Mouse (Mus musculus) intestine, embryonic 15.5 days (tissue): ENCODE results near the gene Galk2. TPM values are rescaled to one million over a fixed set of nuclear protein-coding genes. Genes with fewer than 3 reads are reported as not detected.

Experiments
- ATAC-seq: fragments of 200-750 bp; cut with Nextera tagmentation; 2 replicates; pipeline ENCODE4 v1.8.0; 2017; ENCODE audit warnings: moderate TSS enrichment, moderate library complexity
- H3K27ac ChIP-seq: fragments of 300-500 bp; sonication (generic); 2 replicates; pipeline ENCODE4 v1.5.1; 2015; ENCODE audit warnings: mild to moderate bottlenecking, inconsistent platforms
- H3K27me3 ChIP-seq: fragments of 300-500 bp; sonication (generic); replicated peaks from 2 replicates; pipeline ENCODE4 v1.6.1; 2015; ENCODE audit warnings: inconsistent platforms
- H3K36me3 ChIP-seq: fragments of 300-500 bp; sonication (generic); 2 replicates; pipeline ENCODE4 v1.6.1; 2015; ENCODE audit warnings: inconsistent platforms
- H3K4me1 ChIP-seq: fragments of 300-500 bp; sonication (generic); replicated peaks from 2 replicates; pipeline ENCODE4 v1.6.1; 2015; ENCODE audit warnings: inconsistent platforms
- H3K4me2 ChIP-seq: fragments of 300-500 bp; sonication (generic); replicated peaks from 2 replicates; pipeline ENCODE4 v1.6.1; 2015; ENCODE audit warnings: mild to moderate bottlenecking, inconsistent platforms
- H3K4me3 ChIP-seq: fragments of 300-500 bp; sonication (generic); replicated peaks from 2 replicates; pipeline ENCODE4 v1.5.1; 2015; ENCODE audit warnings: inconsistent platforms
- H3K9ac ChIP-seq: fragments of 300-500 bp; sonication (generic); 2 replicates; pipeline ENCODE4 v1.6.1; 2015; ENCODE audit warnings: inconsistent platforms
- H3K9me3 ChIP-seq: fragments of 300-500 bp; sonication (generic); 2 replicates; pipeline ENCODE4 v1.6.1; 2016; ENCODE audit warnings: inconsistent platforms
- WGBS: fragments of 180-500 bp; shearing (Covaris S2); methylation state at CpG from one replicate; pipeline ENCODE4 v1.1.7; 2015; 5-methylcytosine and 5-hydroxymethylcytosine counted together
- polyA plus RNA-seq: library from polyadenylated mRNA; unstranded; fragments of >200 nt; fragmentation: Nextera tagmentation; extraction: Ambion mirVana; gene quantifications from 2 replicates; pipeline ENCODE4 v1.2.1, GENCODE M21; 2015

Galk2 gene
- polyA plus RNA-seq, 1 experiment from 2014 or later, result 63.0 TPM

DNA sequence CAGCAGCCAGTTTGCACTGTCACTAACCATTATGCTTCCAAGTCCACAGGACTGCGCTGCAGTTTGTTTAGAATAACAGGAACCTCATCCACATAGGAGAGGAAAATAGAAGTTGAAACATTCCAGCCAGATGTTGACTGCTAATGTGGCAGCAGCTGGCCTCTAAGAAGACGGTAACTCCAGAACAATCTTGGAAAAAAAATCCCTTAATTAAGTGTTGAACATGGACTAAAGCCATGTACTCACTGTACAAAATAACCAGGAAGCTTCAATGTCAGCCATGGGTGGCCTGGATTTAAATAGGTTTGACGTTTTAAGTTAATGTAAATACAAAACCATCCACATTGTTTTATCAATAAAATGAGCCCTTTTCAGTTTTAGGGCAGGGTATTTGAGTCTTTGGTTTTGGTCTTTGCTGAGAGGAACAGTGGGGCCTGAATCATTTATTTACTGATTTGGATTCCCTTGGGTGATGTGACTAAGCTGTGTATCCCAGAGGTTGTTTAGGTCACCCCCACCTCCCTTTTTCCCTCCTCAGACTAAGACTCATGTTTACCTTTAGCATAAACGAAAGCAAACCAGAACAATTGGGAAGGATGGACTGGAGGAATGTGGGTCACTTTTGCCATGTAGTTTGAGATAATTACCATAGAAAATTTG is 47.6 kb downstream of the Galk2 start:
- WGBS, result 55% methylated on average over 4 of the region's 4 CpGs
- Histone ChIP-seq H3K27me3 (no peaks in the 10 kb centered on the region), H3K9me3 (no peaks in the 10 kb centered on the region), H3K9ac (no peak overlapping the region), H3K4me3 (no peak overlapping the region), H3K4me2 (no peak overlapping the region), H3K4me1 (no peaks in the 10 kb centered on the region), H3K36me3 (0 out of 2 replicates have a peak, but pooled peaks cover 3% of the 10 kb centered on the region), H3K27ac (no peak overlapping the region)
- ATAC-seq, result no peak

DNA sequence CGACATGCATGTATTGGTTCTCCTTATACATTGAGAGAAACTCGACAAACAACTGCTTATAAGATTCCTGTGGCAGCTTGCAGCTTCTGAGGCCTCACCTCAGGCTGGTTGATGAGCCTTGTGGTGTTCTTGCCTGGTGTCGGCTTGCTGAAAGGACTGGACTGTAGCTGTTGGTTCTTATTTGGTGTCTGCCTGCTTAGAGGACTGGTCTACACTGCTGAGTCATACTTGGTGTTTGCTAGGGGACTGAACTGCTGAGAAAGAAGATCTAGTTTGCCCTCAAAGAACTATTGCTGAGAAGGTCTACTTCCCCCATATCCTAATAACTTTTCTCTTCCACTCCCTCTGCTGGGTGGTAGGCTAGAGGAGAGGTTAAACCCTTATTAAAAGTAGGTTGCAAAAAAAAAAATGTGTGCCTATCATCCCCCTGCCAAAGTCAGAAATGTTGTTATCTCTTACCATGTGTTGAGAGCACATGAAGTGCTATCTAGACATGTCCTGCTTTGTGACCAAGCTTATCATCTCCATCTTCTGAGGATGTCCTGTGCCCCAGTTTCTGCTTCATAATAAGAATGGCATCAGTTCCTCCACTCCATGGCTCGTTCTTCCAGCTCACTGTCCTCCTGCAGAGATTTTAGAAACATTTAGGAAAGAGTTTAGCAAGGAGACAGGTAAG is 48.8 kb downstream of the Galk2 start:
- H3K27me3 ChIP-seq, result no peaks in the 10 kb centered on the region
- no peak overlapping the region for H3K4me2 ChIP-seq
- H3K4me3 ChIP-seq, result no peak overlapping the region
- no peak overlapping the region for H3K27ac ChIP-seq
- no peak overlapping the region for H3K9ac ChIP-seq
- WGBS, result 81% methylated on average over 4 of the region's 4 CpGs
- no peaks in the 10 kb centered on the region for H3K9me3 ChIP-seq
- H3K36me3 ChIP-seq, result 0 out of 2 replicates have a peak, but pooled peaks cover 3% of the 10 kb centered on the region
- no peaks in the 10 kb centered on the region for H3K4me1 ChIP-seq
- ATAC-seq, result no peak

GRCm38 (mm10) chr2:125914167-125914566 is 55.3 kb downstream of the Galk2 start:
- Histone ChIP-seq H3K4me2 (no peak overlapping the region), H3K36me3 (no peaks in the 10 kb centered on the region), H3K9ac (no peak overlapping the region), H3K4me3 (no peak overlapping the region), H3K27me3 (no peaks in the 10 kb centered on the region), H3K4me1 (no peaks in the 10 kb centered on the region), H3K9me3 (no peaks in the 10 kb centered on the region), H3K27ac (no peak overlapping the region)
- WGBS, result 58% methylated on average over 1 of the region's 1 CpGs
- ATAC-seq, result no peak

DNA sequence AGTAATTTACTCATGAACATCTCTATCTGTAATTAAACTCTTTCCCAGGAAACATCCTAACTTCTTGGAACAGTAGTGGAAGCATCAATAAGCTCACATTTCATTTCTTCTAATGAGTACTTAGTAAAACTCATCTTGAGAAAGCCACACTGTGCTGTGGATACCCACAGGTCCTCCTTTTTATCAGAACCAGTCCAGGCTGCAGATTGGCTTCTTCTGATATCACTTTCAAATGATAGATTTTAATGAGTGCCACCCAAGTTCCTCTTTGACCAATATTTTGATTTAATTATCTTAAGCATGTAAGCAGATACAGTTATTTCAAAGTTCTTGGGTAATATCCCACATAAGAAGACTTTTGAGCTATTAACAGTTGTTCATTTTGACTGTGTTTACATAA is 55.8 kb downstream of the Galk2 start:
- Histone ChIP-seq H3K27me3 (no peaks in the 10 kb centered on the region), H3K9ac (no peak overlapping the region), H3K9me3 (no peaks in the 10 kb centered on the region), H3K4me1 (no peaks in the 10 kb centered on the region), H3K27ac (no peak overlapping the region), H3K4me3 (no peak overlapping the region), H3K4me2 (no peak overlapping the region), H3K36me3 (no peaks in the 10 kb centered on the region)
- ATAC-seq, result no peak

GRCm38 (mm10) chr2:125916652-125917296 is 57.9 kb downstream of the Galk2 start:
- Histone ChIP-seq H3K9ac (no peak overlapping the region), H3K4me3 (no peak overlapping the region), H3K27ac (no peak overlapping the region), H3K27me3 (no peaks in the 10 kb centered on the region), H3K9me3 (no peaks in the 10 kb centered on the region), H3K4me2 (no peak overlapping the region), H3K4me1 (no peaks in the 10 kb centered on the region), H3K36me3 (no peaks in the 10 kb centered on the region)
- WGBS, result 43% methylated on average over 11 of the region's 11 CpGs
- ATAC-seq, result no peak

DNA sequence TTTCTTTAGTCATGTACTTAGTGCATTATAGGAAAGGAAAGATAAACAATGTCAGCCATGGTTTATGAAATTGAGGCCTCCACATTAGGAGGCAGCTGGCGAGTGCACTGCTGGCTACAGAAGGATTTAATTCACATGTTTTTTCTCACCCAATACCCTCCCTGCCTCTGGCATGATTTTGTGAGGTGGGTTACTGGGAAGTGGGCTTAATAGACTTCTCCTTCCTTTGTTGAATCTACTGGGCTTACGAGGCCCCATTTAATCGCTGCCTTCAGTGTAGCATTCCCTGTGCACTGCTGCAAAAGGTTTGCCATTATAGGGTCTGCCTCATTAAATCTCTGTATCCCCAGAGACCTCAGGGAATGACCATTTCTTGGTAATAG is 58.4 kb downstream of the Galk2 start:
- Histone ChIP-seq H3K4me2 (no peak overlapping the region), H3K27me3 (no peaks in the 10 kb centered on the region), H3K4me3 (no peak overlapping the region), H3K9me3 (no peaks in the 10 kb centered on the region), H3K27ac (no peak overlapping the region), H3K4me1 (no peaks in the 10 kb centered on the region), H3K9ac (no peak overlapping the region), H3K36me3 (no peaks in the 10 kb centered on the region)
- WGBS, result 56% methylated on average over 3 of the region's 3 CpGs
- ATAC-seq, result no peak

- no peak for ATAC-seq
- Histone ChIP-seq H3K36me3 (no peaks in the 10 kb centered on the region), H3K4me2 (no peak overlapping the region), H3K9me3 (no peaks in the 10 kb centered on the region), H3K27ac (no peak overlapping the region), H3K4me3 (no peak overlapping the region), H3K4me1 (no peaks in the 10 kb centered on the region), H3K27me3 (no peaks in the 10 kb centered on the region), H3K9ac (no peak overlapping the region)
- WGBS, result 52% methylated on average over 5 of the region's 5 CpGs
Observed at GRCm38 (mm10) chr2:125921273-125921672, 62.4 kb downstream of the Galk2 start.

DNA sequence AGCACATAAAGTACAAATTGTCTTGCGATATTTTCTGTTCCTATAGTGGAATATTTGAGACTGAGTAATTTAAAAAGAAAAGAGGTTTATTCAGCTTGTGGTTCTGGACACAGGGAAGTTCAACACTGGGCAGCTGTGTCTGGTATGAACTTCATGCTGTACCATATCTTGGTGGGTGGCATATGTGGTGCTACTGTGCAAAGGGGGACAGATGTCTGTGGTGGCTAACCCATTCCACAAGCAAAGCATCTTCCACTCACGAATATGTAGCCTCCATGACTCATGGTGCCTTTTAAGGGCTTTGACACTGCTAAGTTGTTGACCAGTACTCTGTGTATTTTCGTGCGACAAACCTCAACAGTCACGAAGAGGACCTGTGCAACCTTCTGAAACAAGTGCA is 63.2 kb downstream of the Galk2 start:
- no peak overlapping the region for H3K9ac ChIP-seq
- no peaks in the 10 kb centered on the region for H3K9me3 ChIP-seq
- H3K4me1 ChIP-seq, result no peaks in the 10 kb centered on the region
- no peaks in the 10 kb centered on the region for H3K36me3 ChIP-seq
- no peak for ATAC-seq
- no peak overlapping the region for H3K4me2 ChIP-seq
- H3K27ac ChIP-seq, result no peak overlapping the region
- 90% methylated on average over 5 of the region's 5 CpGs for WGBS
- no peaks in the 10 kb centered on the region for H3K27me3 ChIP-seq
- no peak overlapping the region for H3K4me3 ChIP-seq

DNA sequence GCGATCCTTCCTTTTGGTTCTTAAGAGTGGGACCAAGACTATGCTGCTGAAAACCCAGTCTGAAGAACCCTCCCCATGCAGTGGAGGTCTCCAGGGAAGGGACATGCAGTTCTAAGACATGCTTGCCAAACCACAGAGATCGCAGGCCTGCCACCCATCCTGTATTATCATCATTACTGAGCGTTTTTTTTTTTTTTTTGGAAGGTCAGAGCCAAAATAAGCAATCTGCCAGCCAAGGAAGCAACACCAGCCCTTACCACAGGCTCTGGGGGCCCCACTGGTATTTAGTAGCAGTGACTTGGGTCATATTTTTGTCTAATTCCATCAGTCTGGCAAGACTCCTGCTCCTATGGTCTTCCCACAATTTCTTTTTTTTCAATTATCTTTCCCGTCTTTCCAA is 64.0 kb downstream of the Galk2 start:
- H3K9ac ChIP-seq, result no peak overlapping the region
- H3K27ac ChIP-seq, result no peak overlapping the region
- no peak overlapping the region for H3K4me3 ChIP-seq
- 74% methylated on average over 4 of the region's 4 CpGs for whole genome bisulfite sequencing
- no peak for ATAC-seq
- no peaks in the 10 kb centered on the region for H3K9me3 ChIP-seq
- H3K4me1 ChIP-seq, result no peaks in the 10 kb centered on the region
- H3K4me2 ChIP-seq, result no peak overlapping the region
- no peaks in the 10 kb centered on the region for H3K36me3 ChIP-seq
- H3K27me3 ChIP-seq, result no peaks in the 10 kb centered on the region

DNA sequence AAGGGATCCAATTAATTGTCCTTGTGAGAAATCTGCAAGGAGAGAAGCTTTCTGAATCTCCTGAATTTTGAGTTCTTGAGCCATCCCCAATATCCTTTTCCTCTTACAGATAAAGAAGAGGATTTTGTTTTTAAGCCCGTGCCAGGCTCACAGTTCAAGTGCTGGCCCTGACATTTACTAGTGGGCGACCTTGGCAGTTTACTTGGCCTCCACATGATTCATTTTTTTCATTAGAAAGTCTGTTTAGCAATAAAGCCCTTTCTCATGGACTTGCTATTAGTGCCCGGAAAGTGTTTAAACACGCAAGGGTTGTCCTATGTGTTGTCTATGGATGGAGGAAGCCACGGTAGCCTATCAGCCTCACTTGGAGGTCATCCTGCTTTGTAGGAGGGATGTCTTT is 64.4 kb downstream of the Galk2 start:
- no peak for ATAC-seq
- WGBS, result 89% methylated on average over 5 of the region's 5 CpGs
- Histone ChIP-seq H3K27me3 (no peaks in the 10 kb centered on the region), H3K27ac (no peak overlapping the region), H3K4me3 (no peak overlapping the region), H3K4me1 (no peaks in the 10 kb centered on the region), H3K9me3 (no peaks in the 10 kb centered on the region), H3K9ac (no peak overlapping the region), H3K4me2 (no peak overlapping the region), H3K36me3 (no peaks in the 10 kb centered on the region)

GRCm38 (mm10) chr2:125924554-125924953 is 65.6 kb downstream of the Galk2 start:
- no peak overlapping the region for H3K27ac ChIP-seq
- no peak for ATAC-seq
- WGBS, result 61% methylated on average over 1 of the region's 1 CpGs

GRCm38 (mm10) chr2:125925081-125925480 is 66.2 kb downstream of the Galk2 start:
- no peak for ATAC-seq
- no peaks in the 10 kb centered on the region for H3K36me3 ChIP-seq

More at GRCm38 (mm10) chr2:125924554-125924953, 65.6 kb downstream of the Galk2 start:
- H3K36me3 ChIP-seq, result no peaks in the 10 kb centered on the region
- no peak overlapping the region for H3K9ac ChIP-seq
- H3K4me1 ChIP-seq, result no peaks in the 10 kb centered on the region
- H3K4me2 ChIP-seq, result no peak overlapping the region
- no peaks in the 10 kb centered on the region for H3K27me3 ChIP-seq
- H3K9me3 ChIP-seq, result no peaks in the 10 kb centered on the region
- H3K4me3 ChIP-seq, result no peak overlapping the region

GRCm38 (mm10) chr2:125929396-125929795 is 70.5 kb downstream of the Galk2 start:
- Histone ChIP-seq H3K36me3 (no peaks in the 10 kb centered on the region; the same call in 1 of the 2 replicates), H3K9ac (no peak overlapping the region), H3K27ac (no peak overlapping the region), H3K4me2 (no peak overlapping the region), H3K9me3 (no peaks in the 10 kb centered on the region), H3K4me3 (no peak overlapping the region), H3K4me1 (no peaks in the 10 kb centered on the region), H3K27me3 (no peaks in the 10 kb centered on the region)
- ATAC-seq, result no peak
- 89% methylated on average over 3 of the region's 3 CpGs for WGBS

More at GRCm38 (mm10) chr2:125925081-125925480, 66.2 kb downstream of the Galk2 start:
- Histone ChIP-seq H3K9ac (no peak overlapping the region), H3K27me3 (no peaks in the 10 kb centered on the region), H3K4me2 (no peak overlapping the region), H3K9me3 (no peaks in the 10 kb centered on the region), H3K4me1 (no peaks in the 10 kb centered on the region), H3K27ac (no peak overlapping the region), H3K4me3 (no peak overlapping the region)
- WGBS, result 68% methylated on average over 3 of the region's 3 CpGs
